Mouse (Mus musculus) heart, postnatal 36 days (tissue): Measurements from ENCODE around the gene Mettl17. TPM values are rescaled to one million over a fixed set of nuclear protein-coding genes. Genes with fewer than 3 reads are reported as not detected.
"Not testable (repeated sequence)": the region's sequence is repeated elsewhere in the genome, so short reads cannot be mapped to it uniquely, and the experiment has no call there.

Experiments used
- DNase-seq, 2 experiments: peaks; one replicate each; pipeline ENCODE4 v3.0.0; 2021 to 2022
- intact Hi-C: fragments of 180-260 bp; cut with DNase I; formaldehyde crosslinking; loops from one replicate; pipeline ENCODE4 v1.15.1; 2025
- microRNA-seq, 2 experiments: library from miRNA; unstranded; fragments of <30 nt; microRNA quantifications; one replicate each; pipeline ENCODE4 v1.2.0; 2021; ENCODE audit warnings: borderline number of aligned reads in 2 of 2
- total RNA-seq, 2 experiments: library from RNA; stranded (reverse); gene quantifications; 2 replicates each; pipeline ENCODE4 v1.2.3; 2021

Mettl17 gene
- total RNA-seq, 2 experiments from 2014 or later: 19.3 to 24.4 TPM

GRCm38 (mm10) chr14:51922571-51922865 lies 37.9 kb downstream of the Mettl17 start, which contains the start of gene Rnase13:
TSS of gene Rnase13 (minus strand) at chr14:51922773.
- no peak for DNase-seq
- intact Hi-C loops: no loop called here

GRCm38 (mm10) chr14:51922910-51923309 lies 38.3 kb downstream of the Mettl17 start:
- no peak for DNase-seq
- intact Hi-C loops: no loop called here

- no peak for DNase-seq
- intact Hi-C loops: no loop called here
These were observed 38.9 kb downstream of the Mettl17 start for GRCm38 (mm10) chr14:51923492-51923891.

- intact Hi-C loops, DNase-seq: not testable (repeated sequence)
These were observed 42.3 kb downstream of the Mettl17 start for GRCm38 (mm10) chr14:51926930-51927329.

GRCm38 (mm10) chr14:51929309-51929943 lies 44.8 kb downstream of the Mettl17 start:
- peak; percentile 67 to 77 for DNase-seq
- intact Hi-C loops: no loop called here

GRCm38 (mm10) chr14:51929968-51930367 lies 45.3 kb downstream of the Mettl17 start:
- DNase-seq: no peak
- intact Hi-C loops: loop anchor here (1.0 kb wide), 1 partner anchor 27 kb away; no protein-coding TSS in a partner anchor

GRCm38 (mm10) chr14:51930824-51931223 lies 46.2 kb downstream of the Mettl17 start:
- DNase-seq: peak; percentile 50 to 68
- intact Hi-C loops: loop anchor here (1.0 kb wide), 1 partner anchor 28 kb away; no protein-coding TSS in a partner anchor

GRCm38 (mm10) chr14:51932092-51933020 lies 47.7 kb downstream of the Mettl17 start:
- no peak for DNase-seq
- intact Hi-C loops: no loop called here

- DNase-seq: no peak
- intact Hi-C loops: no loop called here
These were observed 54.4 kb downstream of the Mettl17 start for GRCm38 (mm10) chr14:51939005-51939404.

- intact Hi-C loops: loop anchor here (5.0 kb wide), 1 partner anchor 41 kb away; the partner anchor contains the start of gene Arhgef40
- DNase-seq: peak; percentile 26 to 32
These were observed 56.4 kb downstream of the Mettl17 start for GRCm38 (mm10) chr14:51940944-51941560.

- DNase-seq: no peak
- intact Hi-C loops: loop anchor here (5.0 kb wide), 1 partner anchor 41 kb away; the partner anchor contains the start of gene Arhgef40
These were observed 56.9 kb downstream of the Mettl17 start for GRCm38 (mm10) chr14:51941577-51941976.

GRCm38 (mm10) chr14:51942236-51942635 lies 57.6 kb downstream of the Mettl17 start:
- no peak for DNase-seq

More at GRCm38 (mm10) chr14:51942236-51942635, 57.6 kb downstream of the Mettl17 start:
- intact Hi-C loops: loop anchor here (5.0 kb wide), 1 partner anchor 40 kb away; the partner anchor contains the start of gene Arhgef40

Small RNA genes lying within 50 kb of the gene (microRNA-seq; reads per million reads assigned to microRNA genes)
- 0 reads per million in 2 experiments for gene Gm27375

Other genes starting within 250 kb of the Mettl17 start
- gene Gm4181, start 249.2 kb upstream of the Mettl17 start, total RNA-seq: not detected
- gene Gm17079, start 189.4 kb upstream of the Mettl17 start, total RNA-seq: not detected
- gene Gm5800, start 167.7 kb upstream of the Mettl17 start, total RNA-seq: not detected
- gene Ang4, start 111.3 kb upstream of the Mettl17 start, total RNA-seq: not detected
- gene AY358078, start 84.8 kb upstream of the Mettl17 start, total RNA-seq: not detected
- gene Ear6, start 31.1 kb upstream of the Mettl17 start, total RNA-seq: not detected
- gene Slc39a2, start 8.0 kb downstream of the Mettl17 start, total RNA-seq: under 1 TPM; 0.11 to 0.22 TPM
- gene Ndrg2, start 29.3 kb downstream of the Mettl17 start, total RNA-seq: 1,000 to 10,000 TPM; 1,444 to 1,487 TPM
- not detected for gene Tppp2, start 33.6 kb downstream of the Mettl17 start, total RNA-seq
- gene Rnase13, start 37.9 kb downstream of the Mettl17 start, total RNA-seq: not detected
- 10 to 100 TPM; 30.3 to 34.7 TPM for gene Arhgef40, start 99.9 kb downstream of the Mettl17 start, total RNA-seq
- 1 to 10 TPM; 2.1 to 2.3 TPM for gene Tmem253, start 130.8 kb downstream of the Mettl17 start, total RNA-seq
- 10 to 100 TPM; 27.8 to 31.7 TPM for gene Zfp219, start 135.9 kb downstream of the Mettl17 start, total RNA-seq
- gene Olfr221, start 157.6 kb downstream of the Mettl17 start, total RNA-seq: not detected
- 100 to 1,000 TPM; 125 to 133 TPM for gene Hnrnpc, start 219.2 kb downstream of the Mettl17 start, total RNA-seq
- not detected for gene Rpgrip1, start 225.9 kb downstream of the Mettl17 start, total RNA-seq